Mouse (Mus musculus) fat pad, adult 2 months (tissue): ENCODE measurements around the gene Phf7.

Experiments
- DNase-seq: peaks from one replicate; pipeline ENCODE4 v3.0.0-alpha.2; 2011; ENCODE audit warnings: low read depth, low spot score; ENCODE audit errors: extremely low read depth

Phf7 gene

DNA sequence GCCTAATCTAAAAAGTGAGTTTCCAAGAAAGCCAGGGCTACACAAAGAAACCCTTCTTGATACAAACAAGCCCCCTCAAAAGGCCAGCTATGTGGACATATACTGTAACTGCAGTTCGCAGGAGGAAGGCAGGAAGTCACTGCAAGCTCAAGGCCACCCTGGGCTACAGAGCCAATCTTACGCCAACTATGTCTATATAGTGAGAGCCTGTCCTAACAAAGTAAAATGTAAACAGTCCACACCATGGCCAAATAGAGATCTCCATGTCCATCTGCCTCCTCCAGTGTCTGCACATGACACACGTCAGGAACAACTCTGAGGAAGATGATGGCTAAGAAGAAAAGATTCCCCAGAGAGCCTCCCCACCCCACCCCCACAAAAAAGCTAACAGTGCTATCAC lies 51.1 kb downstream of the Phf7 start:
- DNase-seq: no peak

GRCm38 (mm10) chr14:31199599-31199998 lies 51.5 kb downstream of the Phf7 start:
- DNase-seq: no peak

DNA sequence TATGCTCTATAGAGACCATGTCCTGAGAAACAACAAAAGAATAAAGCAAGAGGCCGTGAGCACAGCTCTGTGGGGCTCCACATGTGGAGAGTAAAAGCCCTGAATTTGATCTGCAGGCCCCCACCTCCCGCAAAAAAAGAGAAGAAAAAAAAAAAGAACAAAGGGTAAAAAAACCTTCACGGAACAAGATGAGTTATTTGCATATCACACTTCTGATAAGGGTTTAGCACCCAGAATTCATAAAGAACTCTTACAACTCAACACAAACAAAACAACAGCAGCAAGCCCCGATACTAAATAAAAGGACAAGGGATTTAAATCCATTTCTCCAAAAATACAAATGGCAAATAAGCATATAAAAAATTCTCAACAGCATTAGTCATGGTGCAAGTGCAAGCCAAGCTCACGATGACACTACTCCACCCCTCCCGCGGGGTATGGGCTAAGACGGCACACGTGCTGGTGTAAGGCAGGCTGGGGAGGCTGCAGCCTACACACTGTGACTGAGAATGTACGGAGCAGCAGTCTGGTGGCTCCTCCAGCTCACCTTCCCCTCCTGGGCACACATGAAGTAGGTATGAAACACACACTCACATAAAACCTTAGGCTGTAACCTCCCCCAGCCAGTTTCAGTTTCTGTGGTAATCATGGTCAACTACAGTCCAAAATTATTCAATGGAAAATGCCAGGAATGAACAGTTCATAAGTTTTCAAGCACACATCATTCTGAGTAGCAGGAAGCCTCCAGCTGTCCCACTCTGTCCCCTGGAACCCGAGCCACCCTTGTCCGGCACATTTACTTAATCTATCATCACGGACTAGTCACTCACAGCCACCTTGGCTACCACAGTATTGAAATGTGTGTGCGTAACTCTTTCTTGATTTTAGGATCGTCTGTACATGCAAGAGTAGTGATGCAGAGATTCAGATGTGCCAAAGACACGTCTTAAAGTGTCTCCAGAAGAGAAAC lies 53.3 kb downstream of the Phf7 start:
- DNase-seq: no peak

GRCm38 (mm10) chr14:31195968-31196367 lies 55.1 kb downstream of the Phf7 start:
- no peak for DNase-seq

- no peak for DNase-seq
These were observed 55.6 kb downstream of the Phf7 start for GRCm38 (mm10) chr14:31195521-31195920.

- DNase-seq: peak; percentile 84
These were observed 56.1 kb downstream of the Phf7 start for GRCm38 (mm10) chr14:31194891-31195513.

- no peak for DNase-seq
These were observed 56.7 kb downstream of the Phf7 start for GRCm38 (mm10) chr14:31194441-31194840.

DNA sequence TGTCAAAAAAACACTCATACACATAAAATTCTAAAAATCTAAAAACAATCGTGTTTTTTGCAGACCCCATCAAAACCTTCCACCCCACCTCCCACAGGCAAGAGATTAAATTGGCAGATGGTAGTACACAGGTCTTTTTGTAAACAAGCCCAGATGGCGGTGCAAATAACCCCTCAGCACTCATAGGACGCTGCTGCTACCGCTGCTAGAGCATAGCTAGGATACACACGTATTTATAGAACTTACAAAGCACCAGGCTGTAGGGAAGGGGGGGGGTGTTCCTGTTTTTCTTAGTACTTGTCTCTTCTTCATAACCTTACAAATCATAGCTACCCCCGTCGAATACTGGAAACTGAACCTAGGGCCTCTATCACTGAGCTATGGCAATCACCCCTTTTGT lies 57.3 kb downstream of the Phf7 start:
- DNase-seq: no peak

DNA sequence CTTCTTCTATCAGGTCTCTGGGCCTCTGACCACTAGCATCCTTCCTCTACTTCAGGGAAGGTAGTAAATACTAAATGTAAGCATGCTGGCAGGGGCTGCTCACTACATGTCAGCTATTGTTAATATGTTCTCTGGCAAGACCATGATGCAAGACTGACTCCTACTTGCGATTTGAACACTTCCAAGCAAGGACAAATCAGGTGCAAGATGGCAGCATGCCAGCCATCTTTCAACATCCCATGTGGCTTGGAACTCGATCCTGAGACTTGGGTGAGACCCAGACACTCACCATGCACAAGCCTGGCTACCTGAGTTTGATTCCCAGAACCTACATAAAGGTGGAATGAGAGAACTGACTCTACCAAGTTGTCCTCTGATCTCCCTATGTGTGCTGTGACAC lies 59.2 kb downstream of the Phf7 start:
- peak; percentile 75 for DNase-seq

- no peak for DNase-seq
These were observed 61.8 kb downstream of the Phf7 start for GRCm38 (mm10) chr14:31189348-31189747.

DNA sequence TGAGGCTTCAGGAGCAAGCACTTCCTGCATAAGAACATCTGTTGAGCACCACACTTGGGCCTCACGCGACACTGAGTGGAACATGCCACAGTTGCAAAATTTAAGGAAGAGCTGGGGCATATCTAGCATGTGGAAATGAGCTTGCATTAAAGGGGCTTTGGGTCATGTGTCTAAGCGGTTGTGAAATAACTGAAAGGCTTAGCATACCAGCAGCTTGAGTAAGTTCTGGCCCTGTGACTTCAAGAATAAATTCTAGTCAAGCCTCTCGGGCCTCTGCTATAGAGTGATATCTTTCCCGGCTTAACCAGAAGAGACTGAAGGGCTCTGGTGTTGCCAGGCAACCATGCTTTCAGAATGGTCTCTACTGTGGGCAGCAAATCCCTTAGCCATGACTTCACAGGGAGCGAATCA lies 62.3 kb downstream of the Phf7 start:
- no peak for DNase-seq
